Mouse (Mus musculus) cerebellum, postnatal 10 days (tissue): ENCODE data around the gene Gnat3.
"Not testable (repeated sequence)": the region's sequence is repeated elsewhere in the genome, so short reads cannot be mapped to it uniquely, and the experiment has no call there.

ENCODE experiments used
- DNase-seq, 2 experiments: peaks; one replicate each; pipeline ENCODE4 v3.0.0; 2021; ENCODE audit warnings: mixed read lengths in 2 of 2

The Gnat3 gene

GRCm38 (mm10) chr5:17962249-17962648 lies at the start of gene Gnat3:
Gene Gnat3, plus strand, starts transcription at chr5:17962549.
- no peak for DNase-seq

GRCm38 (mm10) chr5:17918966-17919365 lies 43.4 kb upstream of the Gnat3 start:
- peak; percentile 48 to 53 for DNase-seq

- no peak for DNase-seq
These were observed 38.7 kb upstream of the Gnat3 start for GRCm38 (mm10) chr5:17923648-17924047.

GRCm38 (mm10) chr5:17924085-17924518 lies 38.2 kb upstream of the Gnat3 start:
- no peak for DNase-seq

GRCm38 (mm10) chr5:17928471-17928870 lies 33.9 kb upstream of the Gnat3 start:
- DNase-seq, result peak; percentile 9 to 15

- no peak for DNase-seq
These were observed 33.3 kb upstream of the Gnat3 start for GRCm38 (mm10) chr5:17929006-17929567.

- DNase-seq, result not testable (repeated sequence)
These were observed 30.8 kb upstream of the Gnat3 start for GRCm38 (mm10) chr5:17931588-17931987.

GRCm38 (mm10) chr5:17934501-17934900 lies 27.8 kb upstream of the Gnat3 start:
- no peak for DNase-seq

GRCm38 (mm10) chr5:17938170-17938939 lies 24.0 kb upstream of the Gnat3 start:
- no peak for DNase-seq

GRCm38 (mm10) chr5:17956468-17956867 lies 5.9 kb upstream of the Gnat3 start:
- no peak for DNase-seq

- DNase-seq, result peak; percentile 4 to 8
These were observed 7.5 kb downstream of the Gnat3 start for GRCm38 (mm10) chr5:17969704-17970390.

- no peak for DNase-seq
These were observed 8.0 kb downstream of the Gnat3 start for GRCm38 (mm10) chr5:17970391-17970730.

GRCm38 (mm10) chr5:17980501-17981121 lies 18.3 kb downstream of the Gnat3 start:
- no peak for DNase-seq

- DNase-seq, result no peak
These were observed 20.4 kb downstream of the Gnat3 start for GRCm38 (mm10) chr5:17982770-17983169.

- DNase-seq, result no peak
These were observed 22.2 kb downstream of the Gnat3 start for GRCm38 (mm10) chr5:17984522-17984921.

- DNase-seq, result no peak
These were observed 24.3 kb downstream of the Gnat3 start for GRCm38 (mm10) chr5:17986611-17987010.

GRCm38 (mm10) chr5:17990618-17991017 lies 28.3 kb downstream of the Gnat3 start:
- DNase-seq, result no peak

- no peak for DNase-seq
These were observed 37.2 kb downstream of the Gnat3 start for GRCm38 (mm10) chr5:17999570-17999969.

GRCm38 (mm10) chr5:18000185-18000584 lies 37.8 kb downstream of the Gnat3 start:
- DNase-seq, result no peak

- no peak for DNase-seq
These were observed 39.3 kb downstream of the Gnat3 start for GRCm38 (mm10) chr5:18001646-18002045.

GRCm38 (mm10) chr5:18003675-18004074 lies 41.3 kb downstream of the Gnat3 start:
- DNase-seq, result peak in 1 of 2 experiments; percentile 4

- DNase-seq, result peak; percentile 4 to 8
These were observed 42.7 kb downstream of the Gnat3 start for GRCm38 (mm10) chr5:18004824-18005611.

GRCm38 (mm10) chr5:18006157-18006556 lies 43.8 kb downstream of the Gnat3 start:
- DNase-seq, result peak; percentile 34 to 48
